Mouse (Mus musculus): ENCODE measurements around the gene Eif2b4. TPM values are rescaled to one million over a fixed set of nuclear protein-coding genes. Genes with fewer than 3 reads are reported as not detected.

Eif2b4 gene
- polyA plus RNA-seq, 1 experiment from 2014 or later: 60.3 TPM

DNA sequence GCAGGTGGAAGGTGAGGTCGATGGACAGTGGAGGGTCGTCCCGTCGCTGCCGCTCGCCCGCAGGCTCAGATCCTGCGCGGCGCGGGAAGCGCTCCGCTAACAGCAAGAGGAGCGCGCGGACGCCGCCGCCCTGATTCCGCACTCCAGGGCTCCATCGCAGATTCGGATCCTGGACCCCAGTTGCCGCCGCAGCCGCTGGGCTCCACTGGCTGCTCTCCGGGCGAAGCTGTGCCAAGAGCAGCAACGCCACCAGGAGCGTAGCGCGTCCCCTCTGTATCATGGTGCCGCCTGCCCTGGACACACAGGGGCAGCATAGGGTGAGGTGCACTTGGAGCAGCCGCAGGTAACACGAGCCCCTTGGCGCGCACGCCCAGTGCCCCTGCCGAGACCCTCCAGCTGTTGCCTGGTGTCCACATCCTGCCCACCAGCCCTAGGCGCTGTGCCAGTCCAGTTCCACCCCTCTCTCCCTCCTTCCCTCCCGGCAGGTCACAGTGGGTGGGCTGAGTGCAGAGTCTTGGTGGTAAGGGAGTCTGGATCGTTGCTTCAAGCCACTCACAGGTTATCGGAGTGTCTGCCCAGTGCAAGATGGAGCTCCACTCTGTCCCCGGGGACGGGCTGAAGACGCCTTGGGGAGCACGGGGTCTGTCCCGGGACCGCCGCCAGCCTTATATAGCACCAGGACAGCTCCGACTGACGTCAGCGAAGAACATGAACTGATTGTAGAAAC is 54.8 kb downstream of the Eif2b4 start, which contains the start of gene Ucn:
Gene Ucn (minus strand): TSS at position 589 of the 727 bp plus-strand sequence.
- ATAC-seq (ENCODE audit: insufficient read depth, low FRiP score, low read depth): peak; percentile 31; the same call in 1 of the 2 replicates
- WGBS: 2% methylated on average over 52 of the region's 52 CpGs
- H3K9ac ChIP-seq: no peak within 1 kb of the TSS

DNA sequence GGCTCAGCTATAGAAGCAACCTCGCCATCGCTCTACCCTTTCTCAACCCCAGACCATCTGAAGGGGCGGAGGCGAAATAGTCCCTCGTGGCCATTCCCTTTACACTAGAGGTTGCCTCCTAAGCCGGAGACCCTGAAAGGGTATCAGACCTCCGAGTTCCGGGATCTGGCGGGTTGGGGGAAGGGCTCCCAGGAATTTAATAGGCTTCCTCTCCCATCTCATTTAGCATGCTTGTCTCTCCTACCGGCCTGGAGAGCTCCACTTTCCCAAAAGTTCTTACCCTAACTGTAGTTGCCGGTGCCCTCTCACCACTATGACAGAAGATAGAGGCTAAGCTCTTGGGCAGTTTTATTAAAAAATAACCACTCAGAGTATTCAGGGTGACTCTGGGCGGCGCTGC is 55.6 kb downstream of the Eif2b4 start:
- 2% methylated on average over 13 of the region's 13 CpGs for WGBS
- Histone ChIP-seq H3K9ac (no peak overlapping the region), H3K27ac (no peak overlapping the region), H3K27me3 (replicated peaks) (peaks cover 53% of the 10 kb centered on the region), H3K4me2 (peak overlapping the region; percentile 33), H3K9me3 (no peaks in the 10 kb centered on the region), H3K4me1 (peaks cover 16% of the 10 kb centered on the region), H3K4me3 (replicated peaks) (peak overlapping the region; percentile 5; the same call in 1 of the 2 replicates), H3K36me3 (peaks cover 4% of the 10 kb centered on the region; the same call in 1 of the 2 replicates)
- no peak for ATAC-seq (ENCODE audit: insufficient read depth, low FRiP score, low read depth)

More for the DNA sequence above, 54.8 kb downstream of the Eif2b4 start, which contains the start of gene Ucn:
- Histone ChIP-seq H3K4me1 (peaks cover 16% of the 10 kb centered on the region), H3K27me3 (replicated peaks) (peaks cover 53% of the 10 kb centered on the region), H3K27ac (no peak within 1 kb of the TSS), H3K9me3 (no peaks in the 10 kb centered on the region), H3K4me3 (replicated peaks) (peak within 1 kb of the TSS; percentile 5; the same call in 1 of the 2 replicates), H3K4me2 (peak within 1 kb of the TSS; percentile 33), H3K36me3 (peaks cover 4% of the 10 kb centered on the region; the same call in 1 of the 2 replicates)

Other genes with a start within 250 kb of the Eif2b4 start
- 11.7 and 14.8 TPM in 2 replicates for gene Cgref1, start 247.8 kb downstream of the Eif2b4 start, polyA plus RNA-seq (2015; fragmentation: Nextera tagmentation; extraction: Ambion mirVana)
- 135 and 147 TPM in 2 replicates for gene Preb, start 233.1 kb downstream of the Eif2b4 start, polyA plus RNA-seq (2015; fragmentation: Nextera tagmentation; extraction: Ambion mirVana)
- 0.74 and 1.0 TPM in 2 replicates for gene Tcf23, start 224.8 kb downstream of the Eif2b4 start, polyA plus RNA-seq (2015; fragmentation: Nextera tagmentation; extraction: Ambion mirVana)
- gene Atraid, start 145.1 kb downstream of the Eif2b4 start, polyA plus RNA-seq (2015; fragmentation: Nextera tagmentation; extraction: Ambion mirVana): 151 and 157 TPM in 2 replicates
- gene Slc5a6, start 144.5 kb downstream of the Eif2b4 start, polyA plus RNA-seq (2015; fragmentation: Nextera tagmentation; extraction: Ambion mirVana): 8.9 and 10.4 TPM in 2 replicates
- 23.0 and 26.7 TPM in 2 replicates for gene Cad, start 138.7 kb downstream of the Eif2b4 start, polyA plus RNA-seq (2015; fragmentation: Nextera tagmentation; extraction: Ambion mirVana)
- gene Dnajc5g, start 87.1 kb downstream of the Eif2b4 start, polyA plus RNA-seq (2015; fragmentation: Nextera tagmentation; extraction: Ambion mirVana): not detected in 2 replicates
- gene Slc30a3, start 85.2 kb downstream of the Eif2b4 start, polyA plus RNA-seq (2015; fragmentation: Nextera tagmentation; extraction: Ambion mirVana): 0.26 and 0.37 TPM in 2 replicates
- gene Trim54, start 76.7 kb downstream of the Eif2b4 start, polyA plus RNA-seq (2015; fragmentation: Nextera tagmentation; extraction: Ambion mirVana): 0.62 TPM in 1 of 2 replicates, not detected in the other
- not detected in 2 replicates for gene Ucn, start 54.6 kb downstream of the Eif2b4 start, polyA plus RNA-seq (2015; fragmentation: Nextera tagmentation; extraction: Ambion mirVana)
- 58.8 and 63.0 TPM in 2 replicates for gene Mpv17, start 39.2 kb downstream of the Eif2b4 start, polyA plus RNA-seq (2015; fragmentation: Nextera tagmentation; extraction: Ambion mirVana)
- 0.68 and 1.8 TPM in 2 replicates for gene Gm29609, start 13.5 kb downstream of the Eif2b4 start, polyA plus RNA-seq (2015; fragmentation: Nextera tagmentation; extraction: Ambion mirVana)
- gene Gtf3c2, start 13.3 kb downstream of the Eif2b4 start, polyA plus RNA-seq (2015; fragmentation: Nextera tagmentation; extraction: Ambion mirVana): 53.4 and 69.6 TPM in 2 replicates
- 115 and 132 TPM in 2 replicates for gene Snx17, start 203 bp downstream of the Eif2b4 start, polyA plus RNA-seq (2015; fragmentation: Nextera tagmentation; extraction: Ambion mirVana)
- gene Zfp513, start 8.9 kb upstream of the Eif2b4 start, polyA plus RNA-seq (2015; fragmentation: Nextera tagmentation; extraction: Ambion mirVana): 8.6 and 9.8 TPM in 2 replicates
- gene Ppm1g, start 27.3 kb upstream of the Eif2b4 start, polyA plus RNA-seq (2015; fragmentation: Nextera tagmentation; extraction: Ambion mirVana): 124 and 125 TPM in 2 replicates
- gene Nrbp1, start 47.4 kb upstream of the Eif2b4 start, polyA plus RNA-seq (2015; fragmentation: Nextera tagmentation; extraction: Ambion mirVana): 140 and 141 TPM in 2 replicates
- 0.44 and 0.53 TPM in 2 replicates for gene Gm9970, start 47.8 kb upstream of the Eif2b4 start, polyA plus RNA-seq (2015; fragmentation: Nextera tagmentation; extraction: Ambion mirVana)
- 65.4 and 66.6 TPM in 2 replicates for gene Krtcap3, start 58.3 kb upstream of the Eif2b4 start, polyA plus RNA-seq (2015; fragmentation: Nextera tagmentation; extraction: Ambion mirVana)
- 27.2 and 31.1 TPM in 2 replicates for gene Ift172, start 97.7 kb upstream of the Eif2b4 start, polyA plus RNA-seq (2015; fragmentation: Nextera tagmentation; extraction: Ambion mirVana)
- gene Fndc4, start 102.7 kb upstream of the Eif2b4 start, polyA plus RNA-seq (2015; fragmentation: Nextera tagmentation; extraction: Ambion mirVana): 38.3 and 38.6 TPM in 2 replicates
- 0.86 and 1.4 TPM in 2 replicates for gene Gckr, start 104.0 kb upstream of the Eif2b4 start, polyA plus RNA-seq (2015; fragmentation: Nextera tagmentation; extraction: Ambion mirVana)